Mouse (Mus musculus) T-helper 17 cell (primary cell): ENCODE data around the gene Gm10570.

Source experiments
- in situ Hi-C, 2 experiments: fragments of 300-600 bp; cut with MboI, MseI; formaldehyde crosslinking; loops; 1 replicate in 1 of 2; 2 replicates in 1 of 2; pipeline ENCODE4 v1.15.1; 2025; ENCODE audit warnings: high pct_unique_total_duplicates in 2 of 2

The Gm10570 gene

DNA sequence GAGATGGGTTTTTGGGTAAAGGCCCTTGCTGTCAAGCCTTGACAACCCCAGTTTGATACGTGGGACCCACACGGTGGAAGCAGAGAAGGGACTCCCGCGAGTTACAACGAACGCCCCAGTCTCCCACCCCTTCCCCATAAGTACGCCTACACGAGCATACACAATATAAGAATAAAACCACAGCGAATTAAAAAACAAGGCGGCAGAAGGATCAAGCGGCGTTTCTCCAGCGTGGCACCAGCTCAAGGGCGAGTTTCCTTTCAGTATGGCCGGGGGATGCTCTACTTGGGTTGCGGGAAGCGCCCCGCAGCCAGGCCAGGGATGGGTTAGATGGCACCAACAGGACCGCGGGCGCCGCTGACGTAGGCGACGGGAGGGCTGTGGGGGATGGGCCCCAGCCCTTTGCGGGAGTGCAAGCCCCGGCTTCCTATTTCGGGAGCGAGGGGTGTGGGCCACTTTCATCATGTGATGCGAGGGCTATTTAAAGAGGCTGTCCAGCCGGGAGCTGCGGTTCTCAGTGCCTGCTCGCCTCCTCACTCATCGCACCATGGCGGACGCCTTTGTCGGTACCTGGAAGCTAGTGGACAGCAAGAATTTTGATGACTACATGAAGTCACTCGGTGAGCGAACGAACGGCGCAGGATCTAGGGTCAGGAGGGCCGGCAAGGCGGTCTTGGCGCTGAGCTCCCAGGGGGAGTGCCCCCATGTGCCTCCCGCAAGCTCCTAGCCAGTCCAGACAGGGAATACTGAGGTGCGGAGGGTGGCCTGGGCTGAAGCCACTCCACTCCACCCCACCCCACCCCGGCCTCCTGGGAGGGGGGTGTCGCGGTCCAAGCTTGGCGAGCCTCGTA lies at the start of gene Gm10570, which contains the start of gene Fabp3:
TSS of gene Gm10570 (minus strand) at position 444 of the 851 bp plus-strand sequence.
TSS of gene Fabp3 (plus strand) at position 365 of the 851 bp plus-strand sequence.
- in situ Hi-C loops = no loop called here

DNA sequence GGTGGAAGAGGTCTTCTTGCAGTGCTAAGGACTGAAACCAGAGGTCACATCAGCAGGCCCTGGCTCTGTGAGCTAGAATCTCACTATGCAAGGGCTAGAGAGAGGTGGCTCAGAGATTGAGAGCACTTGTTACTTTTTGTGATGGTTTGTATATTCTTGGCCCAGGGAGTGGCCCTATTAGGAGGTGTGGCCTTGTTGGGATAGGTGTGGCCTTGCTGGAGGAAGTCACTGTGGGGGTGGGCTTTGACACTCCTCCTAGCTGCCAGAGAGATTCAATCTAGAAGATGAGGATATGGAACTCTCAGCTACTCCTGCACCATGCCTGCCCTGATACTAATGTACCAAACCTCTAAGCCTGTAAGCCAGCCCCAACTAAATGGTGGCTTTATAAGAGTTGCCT lies 49.5 kb upstream of the Gm10570 start:
- in situ Hi-C loops = loop anchor here in 1 of 2 experiments (10.0 kb wide), 1 partner anchor 557 kb away; the partner anchor contains the start of gene Laptm5

DNA sequence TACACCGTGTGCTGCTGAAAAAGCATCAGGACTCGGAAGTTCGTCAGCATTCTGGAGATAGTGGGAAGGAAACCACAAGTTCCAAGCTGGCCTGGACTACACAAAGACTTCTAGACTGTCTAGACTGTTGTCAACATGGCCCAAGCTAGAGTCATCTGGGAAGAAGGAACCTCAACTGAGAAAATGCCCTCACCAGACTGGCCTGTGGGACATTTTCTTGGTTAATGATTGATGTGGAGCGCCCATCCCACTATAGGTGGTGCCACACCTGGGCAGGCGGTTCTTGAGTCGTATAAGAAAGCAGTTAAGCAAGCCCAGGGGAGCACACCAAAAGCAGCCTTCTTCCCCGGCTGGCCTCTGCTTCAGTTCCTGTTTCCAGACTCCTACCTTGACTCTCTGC lies 44.1 kb upstream of the Gm10570 start:
- in situ Hi-C loops = loop anchor here in 1 of 2 experiments (10.0 kb wide), 1 partner anchor 562 kb away; the partner anchor contains the start of gene Laptm5

DNA sequence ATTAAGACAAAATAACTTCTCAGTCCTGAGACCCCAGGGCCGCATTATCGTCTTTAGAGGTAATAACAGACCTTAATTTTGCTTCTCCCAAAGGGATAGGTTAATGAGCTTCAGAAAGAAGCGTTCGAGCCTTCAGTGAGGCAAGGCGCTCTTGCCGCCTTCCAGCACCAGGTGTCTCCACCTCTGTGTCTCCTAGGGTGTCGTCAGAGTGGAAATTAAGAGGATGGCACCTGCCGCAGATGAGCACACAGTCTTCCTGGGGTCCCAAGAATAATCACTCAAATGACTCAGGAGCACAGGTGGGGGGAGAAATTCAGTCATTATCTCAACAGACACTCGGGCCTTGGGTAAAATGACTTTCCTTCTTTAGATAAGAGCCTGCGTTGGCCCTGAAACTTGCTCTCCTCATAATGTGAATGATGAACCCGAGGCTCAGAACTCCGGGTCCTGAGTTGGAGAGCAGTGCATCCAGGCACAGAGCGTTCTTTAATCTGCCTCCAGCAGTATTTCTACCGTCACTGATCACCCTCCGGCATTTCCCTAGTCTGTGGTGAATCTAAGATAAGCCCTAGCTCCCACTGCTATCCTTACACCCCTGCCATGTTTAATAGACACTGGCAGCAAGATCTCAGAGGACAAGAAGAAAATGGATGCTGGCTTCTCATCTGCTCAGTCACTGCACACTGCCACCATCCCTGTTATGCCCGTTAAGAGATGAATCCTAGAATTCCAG lies 42.4 kb upstream of the Gm10570 start:
- in situ Hi-C loops = loop anchor here in 1 of 2 experiments (10.0 kb wide), 1 partner anchor 564 kb away; the partner anchor contains the start of gene Laptm5

DNA sequence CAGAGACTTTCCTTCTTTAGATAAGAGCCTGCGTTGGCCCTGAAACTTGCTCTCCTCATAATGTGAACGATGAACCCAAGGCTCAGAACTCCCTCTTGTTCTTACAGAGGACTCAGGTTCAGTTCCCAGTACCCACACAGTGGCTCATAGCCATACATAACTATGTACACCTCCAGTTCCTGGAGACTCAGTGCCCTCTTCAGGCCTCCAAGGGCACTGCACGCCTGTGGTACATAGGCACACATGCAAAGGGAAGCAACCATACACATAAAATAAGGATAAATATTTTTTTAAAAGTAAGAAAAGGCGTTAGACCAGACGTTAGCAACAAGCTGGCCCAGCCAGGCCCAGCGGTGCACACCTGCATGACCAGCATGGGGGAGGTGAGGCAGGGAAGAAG lies 41.2 kb upstream of the Gm10570 start:
- in situ Hi-C loops = loop anchor here in 1 of 2 experiments (5.0 to 10.0 kb wide), 2 partner anchors 283 to 565 kb away; partner anchors contain the start of gene Laptm5

DNA sequence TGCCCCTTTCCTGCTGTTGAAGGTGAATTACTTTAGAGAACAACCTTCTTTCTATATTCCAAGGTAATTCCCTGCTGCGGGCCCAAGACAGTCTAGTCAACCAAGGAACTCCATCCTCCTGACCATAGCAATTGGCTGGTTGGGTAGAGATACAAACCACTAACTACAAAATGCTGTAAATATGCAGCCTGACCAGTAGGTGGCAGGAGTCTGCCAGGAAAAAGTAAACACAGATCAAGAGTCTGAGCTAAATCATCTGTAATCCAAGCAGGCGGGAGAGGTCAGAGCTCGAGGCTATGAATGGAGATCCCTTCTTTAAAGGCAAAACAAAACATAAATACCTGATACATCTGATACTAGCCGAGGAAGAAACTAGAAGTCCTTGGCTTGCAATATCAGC lies 33.2 kb upstream of the Gm10570 start:
- in situ Hi-C loops = loop anchor here in 1 of 2 experiments (5.0 kb wide), 1 partner anchor 191 kb away; no protein-coding TSS in a partner anchor

DNA sequence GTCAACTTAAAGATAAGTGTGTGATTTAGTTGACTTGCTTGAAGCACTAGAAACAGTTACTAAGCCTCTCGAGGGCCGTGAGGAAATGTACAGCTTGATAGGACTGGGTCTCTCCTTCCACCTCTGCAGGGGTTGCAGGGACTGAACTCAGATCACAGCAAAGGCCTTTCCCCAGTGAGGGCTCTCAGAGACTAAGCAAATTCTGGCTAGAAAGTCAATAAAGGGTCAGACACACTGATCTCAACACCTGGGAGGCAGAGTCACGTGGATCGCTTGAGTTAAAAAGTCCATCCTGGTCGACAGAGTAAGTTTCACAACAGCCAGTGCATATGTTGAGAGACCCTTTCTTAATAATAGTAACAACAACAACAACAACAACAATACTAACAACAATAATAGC lies 27.4 kb upstream of the Gm10570 start:
- in situ Hi-C loops = no loop called here

DNA sequence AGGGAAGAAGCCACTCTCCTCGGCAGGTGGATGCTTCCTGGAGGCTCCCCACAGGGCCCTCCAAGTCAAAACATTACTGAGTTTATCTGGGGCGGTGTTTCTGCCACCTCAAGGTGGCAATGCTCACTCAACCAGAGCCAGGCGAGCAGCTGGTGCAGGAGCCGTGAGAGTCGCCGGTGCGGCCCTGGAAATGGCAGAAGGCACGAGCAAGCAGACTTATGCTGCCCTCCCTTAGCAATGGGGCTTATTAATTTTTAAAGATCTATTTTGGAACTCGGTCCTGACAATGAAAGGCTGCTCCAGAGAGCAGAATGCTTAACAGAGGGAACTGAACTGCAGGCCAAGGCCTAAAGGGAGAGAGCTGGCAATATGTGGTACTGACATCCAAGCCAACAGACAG lies 18.9 kb upstream of the Gm10570 start:
- in situ Hi-C loops = no loop called here

DNA sequence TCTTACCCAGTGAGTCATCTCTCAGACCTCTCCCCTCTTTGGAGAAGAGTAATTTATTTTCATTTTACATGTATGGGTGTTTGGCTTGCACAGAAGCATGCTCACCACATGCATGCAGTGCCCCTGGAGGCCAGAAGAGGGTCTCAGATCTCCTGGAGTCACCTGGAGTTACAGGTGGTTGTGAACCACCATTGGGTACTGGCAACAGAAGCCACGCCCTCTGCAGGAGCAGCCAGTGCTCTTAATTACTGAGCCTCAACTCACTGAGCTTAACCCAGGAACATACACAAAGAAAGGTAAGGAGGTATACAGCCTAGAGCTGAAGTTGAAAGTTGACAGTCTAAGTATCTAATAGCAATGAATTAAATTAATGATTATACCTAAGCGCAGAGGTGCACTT lies 17.0 kb upstream of the Gm10570 start:
- in situ Hi-C loops = no loop called here

DNA sequence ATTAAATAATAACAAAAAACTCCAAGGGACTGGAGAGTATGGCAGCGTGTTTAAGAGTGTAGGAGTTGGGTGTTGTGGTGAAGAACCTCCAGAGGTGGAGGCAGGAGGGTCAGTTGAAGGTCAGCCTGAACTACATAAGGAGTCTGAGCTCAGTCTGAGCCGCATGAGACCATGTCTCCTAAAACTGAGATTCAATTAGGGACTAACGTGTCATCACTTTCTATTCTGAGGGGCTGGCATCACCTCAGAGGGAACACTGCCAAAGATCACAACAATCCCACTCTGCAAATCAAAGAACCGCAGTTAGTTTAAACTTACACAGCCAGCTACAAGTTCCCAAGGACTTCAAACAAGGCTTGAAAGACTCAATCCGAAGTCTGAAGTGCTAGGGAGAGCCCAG lies 15.1 kb upstream of the Gm10570 start:
- in situ Hi-C loops = no loop called here

DNA sequence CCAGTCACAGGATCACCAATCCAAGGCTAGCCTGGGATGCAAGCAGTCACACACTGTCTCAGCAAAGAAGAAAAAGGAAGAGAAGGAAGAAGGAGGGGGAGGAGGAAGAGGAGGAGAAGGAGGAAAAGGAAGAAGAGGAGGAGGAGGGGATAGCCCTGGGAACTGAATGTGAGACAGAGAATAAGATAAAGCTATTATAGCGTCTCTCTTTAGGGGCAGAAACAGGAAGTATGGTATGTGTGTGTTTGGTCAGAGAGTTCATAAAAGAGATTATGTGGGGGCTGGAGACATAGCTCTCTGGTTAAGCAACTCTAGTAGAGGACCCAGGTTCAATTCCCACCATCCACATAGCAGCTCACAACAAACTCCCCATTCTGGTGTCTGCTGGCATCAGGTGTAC lies 14.7 kb upstream of the Gm10570 start:
- in situ Hi-C loops = no loop called here

DNA sequence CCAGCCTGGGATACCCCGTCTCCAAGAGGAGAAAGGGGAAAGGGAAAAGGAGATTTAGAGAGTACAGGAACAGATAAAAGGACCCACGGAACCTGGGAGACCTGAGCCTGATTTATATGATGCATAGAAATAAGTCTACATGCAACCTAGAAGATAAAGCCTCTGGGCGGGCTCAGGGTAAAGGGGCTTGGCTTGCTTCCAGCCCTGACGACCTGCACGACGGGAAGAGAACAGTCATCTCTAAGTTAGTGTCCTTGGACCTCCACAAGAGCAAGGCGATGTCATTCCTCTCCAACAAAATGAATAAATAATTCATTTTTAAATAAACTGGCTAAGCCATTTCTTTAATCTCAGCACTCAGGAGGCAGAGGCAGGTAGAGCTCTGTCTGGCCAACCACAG lies 14.1 kb upstream of the Gm10570 start:
- in situ Hi-C loops = no loop called here

DNA sequence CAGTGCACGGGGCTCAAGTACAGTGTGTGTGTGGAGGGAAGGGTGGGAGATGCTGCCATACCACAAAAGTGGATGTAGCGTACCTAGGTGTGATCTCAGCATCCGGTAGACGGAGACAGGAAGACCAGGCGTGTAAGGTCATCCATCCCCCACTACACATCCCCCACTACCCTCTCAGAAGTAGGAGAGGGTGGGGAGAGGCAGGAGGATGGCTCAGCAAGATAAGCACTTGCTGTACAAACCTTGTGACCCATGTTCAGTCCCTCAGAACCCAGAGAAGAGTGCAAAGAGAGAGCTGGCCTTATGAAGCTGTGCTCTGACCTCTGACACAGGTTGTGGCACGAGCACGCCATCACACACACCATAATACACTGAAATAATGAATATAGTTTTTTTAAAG lies 13.2 kb upstream of the Gm10570 start:
- in situ Hi-C loops = no loop called here

DNA sequence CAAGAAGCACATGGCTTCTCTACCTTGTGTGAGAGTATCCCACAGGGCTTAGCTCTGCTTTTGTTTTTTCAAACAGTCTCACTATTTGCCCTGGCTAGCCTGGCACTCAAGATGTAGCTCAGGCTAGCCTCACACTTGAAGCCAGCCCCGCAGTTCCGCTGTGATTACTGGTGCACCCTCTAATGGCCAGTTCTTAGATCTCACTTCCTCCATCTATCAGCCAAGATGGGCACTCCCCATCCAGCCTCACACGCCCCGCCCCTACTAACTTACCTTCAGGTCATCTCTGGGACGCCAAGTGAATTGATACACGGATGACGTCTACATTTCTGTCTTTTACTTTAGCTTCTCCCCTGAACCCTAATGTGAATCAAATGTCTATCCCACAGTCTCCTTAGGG lies 11.1 kb upstream of the Gm10570 start:
- in situ Hi-C loops = no loop called here

DNA sequence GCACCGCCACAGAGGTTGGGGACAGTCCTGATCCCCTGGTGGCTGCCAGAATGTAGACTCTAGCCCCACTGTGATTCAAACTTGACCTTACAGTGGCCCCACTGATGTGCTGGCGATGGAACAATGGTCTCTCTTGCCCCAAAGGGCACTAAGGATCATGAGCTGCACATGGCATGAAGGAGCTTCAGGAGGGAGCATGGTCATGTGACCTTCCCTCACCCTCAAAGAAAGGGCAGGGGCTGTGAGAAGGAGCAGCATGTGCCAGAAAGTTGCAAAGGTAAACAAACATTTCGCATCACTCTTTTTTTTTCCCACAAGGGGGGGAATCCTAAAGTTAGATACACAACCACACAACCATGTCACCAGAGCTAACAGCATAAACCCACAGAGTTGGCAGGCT lies 9.6 kb upstream of the Gm10570 start:
- in situ Hi-C loops = no loop called here

DNA sequence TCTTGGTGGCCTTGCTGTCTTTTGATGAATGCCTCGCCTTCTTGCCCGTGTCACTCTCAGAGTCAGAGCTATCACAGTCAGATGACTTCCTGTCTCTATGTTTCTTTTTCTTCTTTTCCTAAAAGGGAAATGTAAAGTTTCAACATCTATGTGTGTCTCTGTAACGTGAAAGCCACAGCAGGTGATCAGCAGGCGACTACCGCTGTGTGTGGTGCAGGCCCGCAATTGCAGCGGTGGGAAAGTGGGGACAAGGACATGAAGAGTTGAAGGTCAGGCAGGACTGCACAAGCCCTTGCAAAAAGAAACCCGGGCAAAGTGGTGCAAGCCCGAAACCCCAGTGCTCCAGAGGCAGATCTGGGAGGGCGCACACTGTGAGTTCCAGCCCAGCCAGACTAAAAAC lies 8.2 kb upstream of the Gm10570 start:
- in situ Hi-C loops = no loop called here

DNA sequence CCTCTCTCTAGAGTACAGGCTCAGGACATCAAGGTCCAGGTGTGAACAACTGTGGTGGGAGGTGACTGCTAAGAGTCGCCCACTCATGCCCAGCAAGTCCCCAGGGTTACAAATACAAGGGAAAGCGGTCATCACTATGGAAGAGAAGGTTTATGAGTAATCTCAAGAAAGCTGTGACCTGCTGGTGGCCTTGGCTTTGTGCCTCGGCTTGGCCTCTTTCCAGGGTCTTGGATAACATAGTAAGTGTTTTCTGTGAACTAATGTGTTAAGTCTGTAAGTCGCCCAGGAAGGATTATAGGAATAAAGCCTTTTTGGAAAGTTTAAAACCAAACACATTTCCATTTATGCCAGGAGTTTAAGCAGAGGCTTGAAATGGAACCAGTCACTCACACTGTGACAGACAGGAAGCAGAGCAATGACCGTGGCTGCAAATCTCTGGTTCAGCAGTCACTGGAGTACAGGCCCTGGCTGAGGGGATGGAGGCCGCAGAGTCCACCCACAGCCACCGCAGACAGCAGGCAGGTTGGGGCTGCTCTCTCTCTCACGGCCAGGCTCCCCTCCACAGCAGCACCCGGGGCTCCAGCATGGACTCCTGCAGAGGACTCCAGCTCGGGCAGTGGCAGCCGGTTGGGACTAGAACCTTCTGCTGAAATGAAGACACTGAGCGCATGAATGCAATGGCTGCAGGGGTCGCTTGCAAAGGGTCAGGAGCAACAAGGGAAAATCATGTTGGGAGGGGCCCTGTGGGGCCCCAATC lies 7.5 kb upstream of the Gm10570 start:
- in situ Hi-C loops = no loop called here

DNA sequence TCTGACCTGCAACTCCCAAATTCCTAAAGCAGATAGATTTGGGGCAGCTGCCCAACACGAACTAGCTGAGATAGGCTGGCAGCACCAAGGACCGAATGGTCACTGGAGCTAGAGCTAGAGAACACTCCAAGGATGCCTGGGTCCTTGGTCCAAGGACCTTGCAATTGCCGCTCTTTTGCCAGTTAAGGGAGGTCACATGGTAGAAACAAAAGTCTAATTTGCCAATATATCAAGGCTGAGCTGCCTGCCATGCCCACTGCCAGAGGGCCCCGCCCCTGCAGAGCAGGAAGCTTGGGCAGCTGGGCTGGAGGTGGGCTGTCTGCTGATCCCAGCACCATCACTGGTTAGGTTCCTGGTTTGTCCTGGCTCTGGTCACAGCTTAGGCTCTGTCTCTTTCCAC lies 5.1 kb upstream of the Gm10570 start:
- in situ Hi-C loops = no loop called here

DNA sequence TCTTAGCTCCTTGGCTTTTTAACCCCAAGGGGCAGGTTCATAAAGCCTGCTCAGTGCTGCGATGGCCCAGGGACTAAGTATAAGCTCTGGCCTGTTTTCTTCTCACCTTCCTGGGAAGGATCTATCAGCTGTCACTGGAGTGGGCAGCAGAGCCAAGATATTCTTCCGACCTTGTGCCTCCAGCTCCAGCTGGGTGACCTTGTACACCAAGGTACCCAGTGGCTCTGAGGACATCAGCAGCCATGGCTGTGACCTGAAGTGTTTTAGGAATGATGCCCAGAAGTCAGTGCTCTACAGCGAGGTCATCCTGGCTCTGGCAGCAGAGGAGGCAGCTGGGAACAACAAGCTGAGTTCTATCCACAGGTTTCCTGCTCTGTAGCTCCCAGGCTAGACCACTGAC lies 4.1 kb upstream of the Gm10570 start:
- in situ Hi-C loops = no loop called here

DNA sequence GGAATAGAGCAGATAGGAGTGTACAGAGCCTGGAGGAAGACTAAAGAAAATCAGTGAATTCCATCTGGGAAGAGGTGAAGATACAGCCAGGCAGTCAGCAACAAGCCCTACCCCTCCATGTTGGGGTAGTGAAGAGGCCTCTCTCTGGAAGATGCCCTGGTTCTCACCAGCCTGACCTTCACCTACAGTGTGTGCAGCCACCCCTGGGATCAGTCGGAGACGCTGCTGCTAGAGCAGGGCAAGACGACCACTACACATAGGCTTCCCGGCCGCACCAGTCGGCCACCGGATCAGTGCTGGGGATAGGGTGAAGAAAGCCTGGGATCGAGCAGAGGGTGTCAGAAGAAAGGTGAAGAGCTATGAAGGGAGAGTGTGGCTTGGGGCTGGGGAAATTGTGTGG lies 780 bp upstream of the Gm10570 start:
- in situ Hi-C loops = no loop called here

DNA sequence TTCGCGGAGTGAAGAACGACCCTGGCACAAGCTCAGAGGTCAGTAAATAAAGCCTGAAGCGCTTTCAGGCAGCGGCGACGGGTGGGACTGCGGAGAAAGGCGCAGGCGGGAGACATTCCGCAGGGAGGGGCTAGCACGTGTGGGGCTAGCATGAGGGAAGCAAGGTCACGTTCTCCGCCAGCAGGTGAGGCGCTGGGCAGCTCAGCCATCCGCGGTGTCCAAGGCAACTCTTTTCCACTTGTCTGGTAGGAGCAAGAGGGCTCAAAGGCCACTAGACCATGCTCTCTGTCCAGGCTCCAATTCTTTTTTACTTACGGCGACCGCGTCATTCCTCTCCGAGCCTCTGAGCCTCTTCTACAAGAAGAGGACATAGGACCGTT lies 633 bp downstream of the Gm10570 start:
- in situ Hi-C loops = no loop called here
